Mouse (Mus musculus) gastrocnemius, postnatal 14 days (tissue): Measurements from ENCODE around the gene Npc2. TPM values are rescaled to one million over a fixed set of nuclear protein-coding genes. Genes with fewer than 3 reads are reported as not detected.

Experiments
- DNase-seq: peaks from one replicate; pipeline ENCODE4 v3.0.0; 2021; ENCODE audit warnings: mixed read lengths
- intact Hi-C: fragments of 180-260 bp; cut with DNase I; formaldehyde crosslinking; loops from one replicate; pipeline ENCODE4 v1.15.1; 2025; ENCODE audit warnings: low total_unique reads
- long read RNA-seq, 2 experiments: library from polyadenylated mRNA; stranded (forward); transcript quantifications; one replicate each; pipeline ENCODE4 v2.0.0; 2021
- total RNA-seq, 2 experiments: library from RNA; stranded (reverse); gene quantifications; 2 replicates each; pipeline ENCODE4 v1.2.3; 2021

The Npc2 gene
- total RNA-seq, result 10 to 100 TPM; 18.0 to 20.0 TPM
- long read RNA-seq, experiment 1, transcript Npc2-201 (4 exons, 3,299 nt), result major isoform, 49 of 53 reads
- long read RNA-seq, experiment 1, partial matches to known transcripts, result 2 of 53 reads
- long read RNA-seq, experiment 1, other reads (novel, unspliced or antisense), result 2 of 53 reads
- long read RNA-seq, experiment 2, transcript Npc2-201 (4 exons, 3,299 nt), result major isoform, 39 of 42 reads
- long read RNA-seq, experiment 2, partial matches to known transcripts, result 0 of 42 reads
- long read RNA-seq, experiment 2, other reads (novel, unspliced or antisense), result 2 of 42 reads

- intact Hi-C loops, result no loop called here
- DNase-seq, result peak; percentile 98
These were observed at the start of gene Npc2, which contains the start of gene Isca2 for GRCm38 (mm10) chr12:84772726-84773441. Gene Npc2, minus strand, starts transcription at chr12:84773152. Gene Isca2, plus strand, starts transcription at chr12:84773251.

GRCm38 (mm10) chr12:84819236-84820168 is 46.5 kb upstream of the Npc2 start:
- no peak for DNase-seq
- intact Hi-C loops, result no loop called here

- intact Hi-C loops, result no loop called here
- DNase-seq, result no peak
These were observed 45.5 kb upstream of the Npc2 start for GRCm38 (mm10) chr12:84818496-84818895.

GRCm38 (mm10) chr12:84814663-84815325 is 41.8 kb upstream of the Npc2 start:
- no peak for DNase-seq
- intact Hi-C loops, result loop anchor here (5.0 kb wide), 1 partner anchor 63 kb away; the partner anchor contains the start of gene Ltbp2

GRCm38 (mm10) chr12:84813773-84814172 is 40.8 kb upstream of the Npc2 start:
- intact Hi-C loops, result loop anchor here (5.0 kb wide), 1 partner anchor 64 kb away; the partner anchor contains the start of gene Ltbp2
- DNase-seq, result no peak

GRCm38 (mm10) chr12:84812004-84812403 is 39.1 kb upstream of the Npc2 start:
- intact Hi-C loops, result loop anchor here (5.0 kb wide), 1 partner anchor 65 kb away; the partner anchor contains the start of gene Ltbp2
- no peak for DNase-seq

GRCm38 (mm10) chr12:84811510-84811909 is 38.6 kb upstream of the Npc2 start:
- intact Hi-C loops, result loop anchor here (5.0 kb wide), 1 partner anchor 66 kb away; the partner anchor contains the start of gene Ltbp2
- DNase-seq, result no peak

- no peak for DNase-seq
- intact Hi-C loops, result loop anchor here (5.0 kb wide), 1 partner anchor 66 kb away; the partner anchor contains the start of gene Ltbp2
These were observed 37.9 kb upstream of the Npc2 start for GRCm38 (mm10) chr12:84810810-84811209.

GRCm38 (mm10) chr12:84809033-84809432 is 36.1 kb upstream of the Npc2 start:
- intact Hi-C loops, result no loop called here
- no peak for DNase-seq

GRCm38 (mm10) chr12:84807351-84807750 is 34.4 kb upstream of the Npc2 start:
- intact Hi-C loops, result no loop called here
- no peak for DNase-seq

GRCm38 (mm10) chr12:84806726-84807125 is 33.8 kb upstream of the Npc2 start:
- no peak for DNase-seq
- intact Hi-C loops, result no loop called here

GRCm38 (mm10) chr12:84806010-84806409 is 33.1 kb upstream of the Npc2 start:
- no peak for DNase-seq
- intact Hi-C loops, result no loop called here

GRCm38 (mm10) chr12:84805228-84805842 is 32.4 kb upstream of the Npc2 start:
- intact Hi-C loops, result no loop called here
- DNase-seq, result no peak

- intact Hi-C loops, result no loop called here
- DNase-seq, result no peak
These were observed 29.7 kb upstream of the Npc2 start for GRCm38 (mm10) chr12:84802625-84803024.

- DNase-seq, result peak; percentile 27
- intact Hi-C loops, result no loop called here
These were observed 28.7 kb upstream of the Npc2 start for GRCm38 (mm10) chr12:84801532-84802110.

- no peak for DNase-seq
- intact Hi-C loops, result no loop called here
These were observed 27.5 kb upstream of the Npc2 start for GRCm38 (mm10) chr12:84800419-84800818.

GRCm38 (mm10) chr12:84799086-84799485 is 26.1 kb upstream of the Npc2 start:
- intact Hi-C loops, result no loop called here
- DNase-seq, result no peak

- intact Hi-C loops, result no loop called here
- DNase-seq, result no peak
These were observed 21.7 kb upstream of the Npc2 start for GRCm38 (mm10) chr12:84794647-84795046.
